Mouse (Mus musculus) heart, embryonic 11.5 days (tissue): ENCODE results near the gene Sulf2. TPM values are rescaled to one million over a fixed set of nuclear protein-coding genes. Genes with fewer than 3 reads are reported as not detected.

ENCODE experiments used
- ATAC-seq: fragments of 200-750 bp; cut with Nextera tagmentation; replicated peaks from 2 replicates; pipeline ENCODE4 v1.8.0; 2017; ENCODE audit warnings: moderate library complexity; ENCODE audit not compliant: insufficient number of reproducible peaks, low FRiP score, low TSS enrichment
- H3K27ac ChIP-seq: fragments of 300-500 bp; sonication (generic); 2 replicates; pipeline ENCODE4 v1.5.1; 2014; ENCODE audit warnings: mild to moderate bottlenecking, low read depth, low read length
- H3K27me3 ChIP-seq: fragments of 300-500 bp; sonication (generic); 2 replicates; pipeline ENCODE4 v1.6.1; 2014; ENCODE audit warnings: mild to moderate bottlenecking, low read length, mixed read lengths; ENCODE audit not compliant: control insufficient read depth, insufficient read depth
- H3K36me3 ChIP-seq: fragments of 300-500 bp; sonication (generic); 2 replicates; pipeline ENCODE4 v1.6.1; 2014; ENCODE audit warnings: mild to moderate bottlenecking, low read length, moderate library complexity, mixed read lengths; ENCODE audit not compliant: control insufficient read depth, insufficient read depth
- H3K4me1 ChIP-seq: fragments of 300-500 bp; sonication (generic); 2 replicates; pipeline ENCODE4 v1.6.1; 2014; ENCODE audit warnings: low read length; ENCODE audit not compliant: control insufficient read depth, insufficient read depth
- H3K4me2 ChIP-seq: fragments of 300-500 bp; sonication (generic); 2 replicates; pipeline ENCODE4 v1.6.1; 2014; ENCODE audit warnings: mild to moderate bottlenecking, moderate library complexity
- H3K4me3 ChIP-seq: fragments of 300-500 bp; sonication (generic); 2 replicates; pipeline ENCODE4 v1.5.1; 2014; ENCODE audit warnings: low read depth, low read length
- H3K9ac ChIP-seq: fragments of 300-500 bp; sonication (generic); 2 replicates; pipeline ENCODE4 v1.6.1; 2014; ENCODE audit warnings: mild to moderate bottlenecking, low read depth, low read length, moderate library complexity
- H3K9me3 ChIP-seq: fragments of 300-500 bp; sonication (generic); replicated peaks from 2 replicates; pipeline ENCODE4 v1.6.1; 2016; ENCODE audit warnings: low read length; ENCODE audit not compliant: control insufficient read depth
- WGBS: fragments of 180-500 bp; shearing (Covaris S2); extraction: QIAGEN DNeasy Blood & Tissue Kit; methylation state at CpG from one replicate; pipeline ENCODE4 v1.1.7; 2014; ENCODE audit not compliant: insufficient replicate concordance; 5-methylcytosine and 5-hydroxymethylcytosine counted together
- polyA plus RNA-seq: library from polyadenylated mRNA; unstranded; fragments of >200 nt; fragmentation: Nextera tagmentation; extraction: Ambion mirVana; gene quantifications from 2 replicates; pipeline ENCODE4 v1.2.1, GENCODE M21; 2014

Sulf2 gene
- polyA plus RNA-seq, 1 experiment from 2014 or later = 111 TPM

DNA sequence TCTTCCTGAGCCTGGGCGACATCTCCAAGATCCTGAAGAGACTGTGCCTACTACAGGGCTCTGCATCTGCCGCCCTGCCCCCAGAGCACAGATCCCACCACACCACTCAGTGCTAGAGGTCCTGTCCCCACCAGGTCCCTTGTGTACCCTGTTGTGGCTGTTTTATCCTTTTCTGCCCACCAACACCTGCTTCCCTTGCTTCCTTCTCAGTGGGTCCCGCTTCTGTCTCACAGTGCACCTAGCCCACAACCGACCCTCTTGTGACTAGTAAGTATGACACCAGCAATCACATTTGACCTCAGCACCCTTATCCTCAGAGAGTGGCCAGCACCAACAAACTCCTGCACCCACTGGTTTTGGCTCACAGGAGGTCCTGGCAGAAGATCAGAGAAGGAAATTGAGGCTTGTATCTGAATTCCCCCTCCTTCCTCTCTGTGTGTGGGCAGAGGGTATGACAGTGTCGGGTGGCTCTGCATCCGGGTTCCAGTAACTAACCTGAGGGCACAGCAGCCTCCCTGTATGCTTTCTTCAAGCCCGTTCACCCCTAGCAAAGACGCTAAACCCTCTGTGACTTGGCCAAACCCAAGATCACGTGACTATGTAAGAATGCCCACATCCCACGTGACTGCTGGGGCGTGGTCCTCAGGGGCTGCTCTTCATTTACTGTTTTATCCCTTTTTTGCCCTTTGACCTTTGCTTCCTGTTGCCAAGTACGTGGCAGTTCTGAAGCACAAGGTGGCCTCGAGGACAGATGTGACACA is 29.8 kb downstream of the Sulf2 start:
- no peaks in the 10 kb centered on the region for H3K9me3 ChIP-seq
- peaks cover 20% of the 10 kb centered on the region for H3K4me1 ChIP-seq
- ATAC-seq = no peak
- no peak overlapping the region for H3K27ac ChIP-seq
- no peak overlapping the region for H3K9ac ChIP-seq
- no peaks in the 10 kb centered on the region for H3K27me3 ChIP-seq
- H3K36me3 ChIP-seq = peaks cover 2% of the 10 kb centered on the region; the same call in 1 of the 2 replicates
- H3K4me2 ChIP-seq = no peak overlapping the region
- H3K4me3 ChIP-seq = no peak overlapping the region
- WGBS = 72% methylated on average over 13 of the region's 13 CpGs

- Histone ChIP-seq H3K4me3 (no peak overlapping the region), H3K4me1 (peaks cover 20% of the 10 kb centered on the region), H3K4me2 (no peak overlapping the region), H3K9ac (no peak overlapping the region), H3K36me3 (peaks cover 2% of the 10 kb centered on the region; the same call in 1 of the 2 replicates), H3K27me3 (no peaks in the 10 kb centered on the region), H3K9me3 (no peaks in the 10 kb centered on the region), H3K27ac (no peak overlapping the region)
- peak; percentile 23; the same call in 1 of the 2 replicates for ATAC-seq
- 87% methylated on average over 1 of the region's 2 CpGs for WGBS
Measured at GRCm38 (mm10) chr2:166125033-166125432, 30.4 kb downstream of the Sulf2 start.

DNA sequence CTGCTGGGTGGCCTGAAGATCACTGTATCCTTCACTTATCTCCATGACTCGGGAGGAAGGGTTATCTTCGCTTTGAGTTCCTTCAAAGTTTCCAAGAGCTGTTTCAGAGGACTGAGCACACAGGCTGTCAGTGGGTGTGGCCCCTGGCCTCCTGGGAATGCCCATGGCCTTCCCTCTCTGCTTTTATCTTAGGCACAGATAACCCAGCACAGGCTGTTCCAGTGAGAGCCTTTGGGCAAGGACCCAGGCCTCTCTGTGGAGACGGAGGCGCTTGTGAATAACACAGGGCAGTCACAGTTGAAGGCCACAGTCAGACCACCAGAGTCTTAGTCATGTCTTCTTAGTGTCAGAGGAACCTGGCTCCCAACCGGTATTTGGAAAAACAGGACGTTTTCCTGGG is 32.7 kb downstream of the Sulf2 start:
- peaks cover 9% of the 10 kb centered on the region for H3K4me1 ChIP-seq
- no peak for ATAC-seq

DNA sequence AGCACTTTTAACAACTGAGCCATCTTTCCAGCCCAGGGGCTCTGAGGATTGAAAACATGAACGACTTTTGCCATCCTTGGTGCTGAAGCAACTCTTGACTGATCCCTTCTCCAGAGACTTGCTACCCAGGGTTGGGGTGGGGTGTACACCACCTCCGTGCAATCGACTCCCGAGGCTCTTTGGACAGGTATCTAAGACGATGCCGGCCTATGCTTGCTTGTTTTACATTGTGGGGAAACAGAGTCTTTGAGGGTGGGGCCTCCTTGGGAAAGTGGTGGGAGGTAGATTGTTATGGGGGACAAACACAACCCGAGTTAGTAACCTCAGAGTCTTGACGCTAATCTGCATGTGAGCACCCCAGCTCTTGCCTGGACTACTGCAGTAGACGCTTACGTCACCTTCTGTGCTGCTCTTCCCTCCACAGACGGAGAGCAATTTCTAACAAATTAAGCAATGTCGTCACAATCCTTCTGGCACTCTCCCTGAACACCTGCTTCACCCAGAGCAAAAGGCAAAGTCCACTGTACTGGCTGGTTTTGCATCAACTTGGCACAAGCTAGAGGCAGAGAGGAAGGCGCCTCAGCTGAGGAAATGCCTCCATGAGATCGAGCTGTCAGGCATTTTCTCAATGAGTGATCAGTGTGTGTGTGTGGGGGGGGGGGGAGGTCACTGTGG is 33.6 kb downstream of the Sulf2 start:
- no peak overlapping the region for H3K27ac ChIP-seq
- peaks cover 9% of the 10 kb centered on the region for H3K4me1 ChIP-seq
- no peaks in the 10 kb centered on the region for H3K27me3 ChIP-seq
- no peak for ATAC-seq
- H3K36me3 ChIP-seq = peaks cover 3% of the 10 kb centered on the region
- WGBS = 77% methylated on average over 14 of the region's 14 CpGs
- no peak overlapping the region for H3K9ac ChIP-seq
- no peaks in the 10 kb centered on the region for H3K9me3 ChIP-seq
- H3K4me2 ChIP-seq = no peak overlapping the region
- H3K4me3 ChIP-seq = no peak overlapping the region

More for the DNA sequence above, 32.7 kb downstream of the Sulf2 start:
- no peaks in the 10 kb centered on the region for H3K9me3 ChIP-seq
- WGBS = 33% methylated on average over 6 of the region's 6 CpGs
- no peaks in the 10 kb centered on the region for H3K27me3 ChIP-seq
- H3K9ac ChIP-seq = no peak overlapping the region
- no peak overlapping the region for H3K4me2 ChIP-seq
- no peak overlapping the region for H3K27ac ChIP-seq
- no peaks in the 10 kb centered on the region; the same call in 1 of the 2 replicates for H3K36me3 ChIP-seq
- no peak overlapping the region for H3K4me3 ChIP-seq

GRCm38 (mm10) chr2:166119992-166120391 is 35.5 kb downstream of the Sulf2 start:
- Histone ChIP-seq H3K27me3 (no peaks in the 10 kb centered on the region), H3K9ac (no peak overlapping the region), H3K9me3 (no peaks in the 10 kb centered on the region), H3K36me3 (peaks cover 16% of the 10 kb centered on the region), H3K27ac (no peak overlapping the region), H3K4me1 (peaks cover 9% of the 10 kb centered on the region), H3K4me3 (no peak overlapping the region), H3K4me2 (no peak overlapping the region)
- WGBS = 87% methylated on average over 2 of the region's 2 CpGs
- no peak for ATAC-seq

DNA sequence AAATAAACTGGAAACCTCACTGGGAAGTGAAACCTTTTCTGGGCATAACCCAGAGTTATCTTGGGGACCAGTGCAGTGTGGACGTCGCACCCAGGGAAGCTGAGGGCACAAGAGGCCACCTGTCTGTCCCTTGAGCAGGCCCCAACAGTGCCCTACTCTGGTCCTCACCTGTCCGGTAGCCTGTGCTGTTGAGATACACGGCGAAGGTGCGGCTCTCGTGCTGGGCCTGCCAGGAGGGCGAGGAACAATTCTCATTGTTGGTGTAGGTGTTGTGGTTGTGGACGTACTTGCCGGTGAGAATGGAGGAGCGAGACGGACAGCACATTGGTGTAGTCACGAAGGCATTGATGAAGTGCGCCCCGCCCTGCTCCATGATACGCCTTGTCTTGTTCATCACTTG is 38.8 kb downstream of the Sulf2 start:
- Histone ChIP-seq H3K27me3 (no peaks in the 10 kb centered on the region), H3K4me1 (no peaks in the 10 kb centered on the region), H3K9ac (no peak overlapping the region), H3K4me3 (no peak overlapping the region), H3K4me2 (no peak overlapping the region), H3K36me3 (peaks cover 18% of the 10 kb centered on the region), H3K9me3 (no peaks in the 10 kb centered on the region), H3K27ac (no peak overlapping the region)
- 93% methylated on average over 16 of the region's 16 CpGs for WGBS
- ATAC-seq = no peak

DNA sequence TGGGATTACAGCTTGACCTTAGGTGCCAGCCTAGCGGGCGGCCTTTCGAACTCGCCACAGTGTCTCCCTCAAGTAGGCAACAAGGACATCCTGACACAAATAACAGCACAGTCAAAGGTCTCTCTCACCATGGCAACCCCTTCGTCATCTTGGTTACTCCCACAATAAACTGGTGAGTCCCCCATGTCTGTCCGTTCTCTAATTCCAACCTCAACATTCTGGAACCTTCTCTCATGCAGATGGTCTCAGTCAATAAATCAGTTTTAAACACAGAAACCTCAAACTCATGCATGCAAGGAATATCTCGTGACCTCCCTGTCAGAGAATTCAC is 39.2 kb downstream of the Sulf2 start:
- no peak overlapping the region for H3K9ac ChIP-seq
- no peaks in the 10 kb centered on the region for H3K9me3 ChIP-seq
- H3K4me1 ChIP-seq = no peaks in the 10 kb centered on the region
- H3K4me3 ChIP-seq = no peak overlapping the region
- ATAC-seq = no peak
- WGBS = 93% methylated on average over 7 of the region's 7 CpGs
- H3K27ac ChIP-seq = no peak overlapping the region
- no peak overlapping the region for H3K4me2 ChIP-seq
- no peaks in the 10 kb centered on the region for H3K27me3 ChIP-seq
- peaks cover 18% of the 10 kb centered on the region for H3K36me3 ChIP-seq

- Histone ChIP-seq H3K27me3 (no peaks in the 10 kb centered on the region), H3K9me3 (no peaks in the 10 kb centered on the region), H3K4me3 (no peak overlapping the region), H3K36me3 (peaks cover 19% of the 10 kb centered on the region), H3K27ac (no peak overlapping the region; the same call in 1 of the 2 replicates), H3K9ac (no peak overlapping the region), H3K4me2 (no peak overlapping the region), H3K4me1 (no peaks in the 10 kb centered on the region)
- WGBS = 84% methylated on average over 15 of the region's 15 CpGs
- ATAC-seq = no peak
Measured at GRCm38 (mm10) chr2:166115571-166116277, 39.7 kb downstream of the Sulf2 start.
